Mouse (Mus musculus) small intestine, adult 2 months (tissue): Measurements from ENCODE around the gene Kirrel3. TPM values are rescaled to one million over a fixed set of nuclear protein-coding genes. Genes with fewer than 3 reads are reported as not detected.

ENCODE experiments used
- H3K27ac ChIP-seq: fragments of 200-500 bp; 2 replicates; pipeline ENCODE4 v1.5.1; 2012; ENCODE audit warnings: low read depth, low read length, control low read depth, inconsistent platforms; ENCODE audit not compliant: insufficient read depth
- H3K27me3 ChIP-seq: fragments of 200-500 bp; 2 replicates; pipeline ENCODE4 v1.6.1; 2012; ENCODE audit warnings: mild to moderate bottlenecking, moderate library complexity, low read length, inconsistent platforms; ENCODE audit not compliant: control insufficient read depth, insufficient read depth
- H3K36me3 ChIP-seq: fragments of 200-500 bp; 2 replicates; pipeline ENCODE4 v1.6.1; 2012; ENCODE audit warnings: mild to moderate bottlenecking, low read length, control low read depth, inconsistent platforms; ENCODE audit not compliant: control insufficient read depth, insufficient read depth
- H3K4me1 ChIP-seq: fragments of 200-500 bp; 2 replicates; pipeline ENCODE4 v1.6.1; 2012; ENCODE audit warnings: low read length, inconsistent platforms, mixed read lengths; ENCODE audit not compliant: control insufficient read depth, insufficient read depth, insufficient read length
- H3K4me3 ChIP-seq: fragments of 200-500 bp; 2 replicates; pipeline ENCODE4 v1.5.1; 2012; ENCODE audit warnings: low read depth, mild to moderate bottlenecking, control low read depth, inconsistent platforms, low read length, moderate library complexity
- CTCF ChIP-seq: fragments of 200-500 bp; IDR thresholded peaks from 2 replicates; pipeline ENCODE4 v1.5.1; 2012; ENCODE audit warnings: low read depth, mild to moderate bottlenecking, control low read depth, inconsistent platforms, low read length, moderate library complexity, mixed read lengths; ENCODE audit not compliant: insufficient replicate concordance, insufficient read length; ENCODE audit errors: extremely low read depth
- POLR2A ChIP-seq: fragments of 200-500 bp; IDR thresholded peaks from 2 replicates; pipeline ENCODE4 v1.6.1; 2012; ENCODE audit warnings: low read depth, mild to moderate bottlenecking, control low read depth, inconsistent platforms, low read length, moderate library complexity
- WGBS: fragments of 180-500 bp; shearing (Covaris S2); methylation state at CpG from one replicate; pipeline ENCODE4 v1.1.7; 2018; 5-methylcytosine and 5-hydroxymethylcytosine counted together
- polyA plus RNA-seq: library from polyadenylated mRNA; depleted of rRNA; stranded (reverse); fragments of >200 nt; gene quantifications from 2 replicates; pipeline ENCODE4 v1.2.3, GENCODE M21; 2012

The Kirrel3 gene
- polyA plus RNA-seq, 1 experiment, result 0.22 TPM

DNA sequence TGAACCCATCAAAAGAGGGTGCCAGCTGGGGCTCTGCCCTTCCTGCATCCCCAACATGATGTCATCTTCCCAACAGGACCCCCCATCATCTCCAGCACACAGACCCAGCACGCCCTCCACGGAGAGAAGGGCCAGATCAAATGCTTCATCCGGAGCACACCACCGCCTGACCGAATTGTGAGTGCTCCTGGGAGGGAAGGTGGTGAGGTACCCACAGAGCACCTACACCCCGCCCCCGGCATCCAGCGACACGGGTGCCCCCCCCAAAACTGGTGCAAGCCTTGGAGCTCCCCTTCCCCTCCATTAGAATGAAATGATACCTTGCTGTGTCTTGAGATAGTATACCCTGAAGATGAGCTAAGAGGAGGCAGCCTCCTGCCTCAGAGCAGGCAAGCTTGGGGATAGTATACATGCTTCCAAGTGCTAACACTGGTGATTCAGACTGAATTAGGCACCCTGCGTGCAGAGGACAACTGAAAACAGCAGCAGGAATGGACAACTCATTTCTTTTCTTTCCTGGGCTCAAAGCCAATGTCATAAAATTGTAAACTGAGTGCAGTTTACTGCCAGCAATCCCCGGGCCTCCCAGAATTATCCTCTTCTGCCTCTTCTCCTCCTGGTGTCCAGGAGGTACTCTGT is 534.4 kb downstream of the Kirrel3 start:
- TF ChIP-seq CTCF, result no peak
- peaks cover 6% of the 10 kb centered on the region for H3K4me1 ChIP-seq
- H3K27me3 ChIP-seq, result peaks cover 11% of the 10 kb centered on the region
- H3K27ac ChIP-seq, result no peak overlapping the region
- no peaks in the 10 kb centered on the region for H3K36me3 ChIP-seq
- H3K4me3 ChIP-seq, result no peak overlapping the region
- WGBS, result 43% methylated on average over 11 of the region's 11 CpGs

DNA sequence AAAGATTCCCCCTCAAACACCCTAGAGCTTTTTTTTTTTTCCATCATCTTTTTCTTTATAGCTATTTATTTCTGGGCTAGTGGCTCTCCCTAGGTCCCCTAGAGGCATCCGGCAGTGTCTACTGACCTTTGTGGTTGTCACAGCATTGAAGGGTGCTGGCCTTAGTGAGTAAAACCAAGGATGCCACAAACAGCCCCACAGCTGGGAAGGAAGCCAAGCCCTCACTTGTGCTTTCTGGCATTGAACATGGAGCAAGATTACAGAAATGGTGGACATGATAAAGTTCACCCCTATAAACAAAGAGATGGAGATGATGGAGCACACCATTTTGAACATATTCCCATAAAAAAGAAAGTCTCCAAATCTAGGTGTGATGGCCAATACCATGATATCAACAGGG is 536.0 kb downstream of the Kirrel3 start:
- Histone ChIP-seq H3K36me3 (no peaks in the 10 kb centered on the region), H3K27ac (no peak overlapping the region), H3K27me3 (peaks cover 11% of the 10 kb centered on the region), H3K4me1 (peaks cover 6% of the 10 kb centered on the region), H3K4me3 (no peak overlapping the region)
- TF ChIP-seq CTCF (no peak), POLR2A (no peak)
- WGBS, result 79% methylated on average over 1 of the region's 1 CpGs

DNA sequence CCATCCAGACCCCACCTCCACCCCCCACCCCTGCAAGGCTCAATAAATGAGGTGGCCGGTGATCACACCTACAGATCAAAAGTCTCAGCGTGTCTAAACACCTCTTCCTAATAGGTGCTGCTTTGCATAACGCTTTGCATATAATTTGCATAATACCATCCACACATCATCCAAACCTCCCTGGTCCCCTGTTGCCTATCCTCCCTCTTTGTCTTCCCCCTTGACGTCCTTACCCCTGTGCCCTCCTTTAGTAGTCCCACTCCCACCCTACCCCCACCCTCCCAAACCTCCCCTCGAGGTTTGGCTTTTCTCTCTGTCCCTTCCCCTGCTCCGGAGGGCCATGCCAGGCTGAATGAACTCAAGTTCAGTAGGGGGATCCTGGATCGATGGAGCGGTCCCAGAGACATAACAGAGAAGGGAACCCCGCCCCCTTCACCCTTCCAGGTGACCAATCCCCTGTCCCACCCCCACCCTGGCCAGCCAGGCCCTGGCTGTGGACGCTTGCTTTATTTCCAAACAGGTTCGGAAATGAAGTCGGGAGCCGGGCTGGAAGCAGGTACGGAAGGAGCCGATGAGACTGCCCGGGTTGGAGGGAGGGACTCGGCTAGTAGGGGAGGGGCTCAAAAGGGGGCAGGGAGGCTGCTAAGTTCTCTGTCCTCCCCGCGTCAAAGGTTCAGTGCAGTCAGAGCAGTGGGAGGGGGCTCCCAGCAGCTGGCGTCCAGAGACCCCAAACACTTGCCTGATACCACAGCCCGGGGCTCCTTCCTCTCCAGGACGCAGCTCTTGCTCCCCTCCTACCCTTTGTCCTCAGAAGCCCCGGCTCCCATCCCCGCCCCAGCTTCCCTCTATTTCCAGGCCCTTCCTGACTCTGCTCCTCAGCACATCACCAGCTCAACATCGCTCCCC is 539.1 kb downstream of the Kirrel3 start:
- H3K36me3 ChIP-seq, result no peaks in the 10 kb centered on the region
- no peak overlapping the region for H3K4me3 ChIP-seq
- TF ChIP-seq POLR2A (no peak), CTCF (no peak)
- WGBS, result 31% methylated on average over 25 of the region's 25 CpGs
- 0 out of 2 replicates have a peak, but pooled peaks cover 5% of the 10 kb centered on the region for H3K27me3 ChIP-seq
- H3K27ac ChIP-seq, result no peak overlapping the region
- peaks cover 12% of the 10 kb centered on the region for H3K4me1 ChIP-seq

DNA sequence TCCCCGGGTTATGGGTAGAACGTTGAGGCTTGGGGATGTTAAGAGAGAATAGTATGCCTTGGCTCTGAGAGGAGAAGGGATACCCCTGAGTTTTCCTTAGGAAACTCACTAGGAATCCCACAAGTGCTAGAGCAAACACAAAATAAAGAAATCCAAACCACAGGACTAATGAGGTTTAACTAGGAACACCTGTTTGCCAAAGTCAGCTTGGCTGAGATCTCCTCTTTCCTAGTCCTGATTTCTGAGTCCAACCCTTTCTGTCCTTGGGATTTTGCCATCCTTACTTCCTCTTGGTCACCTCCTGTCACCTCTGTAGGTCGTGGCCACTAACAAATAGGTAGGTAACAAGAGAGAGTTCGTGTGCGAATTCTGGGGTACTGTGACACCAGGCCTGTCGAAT is 540.6 kb downstream of the Kirrel3 start:
- 86% methylated on average over 6 of the region's 6 CpGs for WGBS
- TF ChIP-seq POLR2A, result no peak
- no peak for TF ChIP-seq CTCF
- Histone ChIP-seq H3K27ac (no peak overlapping the region), H3K4me3 (no peak overlapping the region), H3K27me3 (0 out of 2 replicates have a peak, but pooled peaks cover 5% of the 10 kb centered on the region), H3K4me1 (peaks cover 7% of the 10 kb centered on the region; the same call in 1 of the 2 replicates), H3K36me3 (no peaks in the 10 kb centered on the region)

DNA sequence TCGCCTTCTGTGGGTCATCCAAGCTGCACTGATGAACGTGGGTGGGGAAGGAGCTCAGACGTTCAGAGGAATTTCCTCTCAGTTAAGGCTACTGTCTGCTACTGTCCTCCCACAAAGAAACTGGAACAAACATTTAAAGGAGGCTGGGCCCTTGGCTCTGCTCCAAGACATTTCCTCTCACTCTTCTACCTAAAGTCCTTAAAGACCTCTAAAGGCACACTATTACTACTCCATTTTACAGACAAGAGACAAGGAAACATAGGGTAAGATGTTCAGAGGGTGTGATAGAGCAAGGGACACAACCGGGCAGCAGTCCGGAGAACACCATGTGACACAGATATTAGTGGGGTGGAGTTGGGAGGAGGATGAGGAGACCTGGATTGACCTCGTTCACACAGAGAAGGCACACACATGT is 541.2 kb downstream of the Kirrel3 start:
- Histone ChIP-seq H3K27me3 (0 out of 2 replicates have a peak, but pooled peaks cover 5% of the 10 kb centered on the region), H3K4me3 (no peak overlapping the region), H3K4me1 (peaks cover 7% of the 10 kb centered on the region; the same call in 1 of the 2 replicates), H3K36me3 (no peaks in the 10 kb centered on the region), H3K27ac (no peak overlapping the region)
- WGBS, result 29% methylated on average over 6 of the region's 6 CpGs
- no peak for TF ChIP-seq POLR2A
- no peak for TF ChIP-seq CTCF

DNA sequence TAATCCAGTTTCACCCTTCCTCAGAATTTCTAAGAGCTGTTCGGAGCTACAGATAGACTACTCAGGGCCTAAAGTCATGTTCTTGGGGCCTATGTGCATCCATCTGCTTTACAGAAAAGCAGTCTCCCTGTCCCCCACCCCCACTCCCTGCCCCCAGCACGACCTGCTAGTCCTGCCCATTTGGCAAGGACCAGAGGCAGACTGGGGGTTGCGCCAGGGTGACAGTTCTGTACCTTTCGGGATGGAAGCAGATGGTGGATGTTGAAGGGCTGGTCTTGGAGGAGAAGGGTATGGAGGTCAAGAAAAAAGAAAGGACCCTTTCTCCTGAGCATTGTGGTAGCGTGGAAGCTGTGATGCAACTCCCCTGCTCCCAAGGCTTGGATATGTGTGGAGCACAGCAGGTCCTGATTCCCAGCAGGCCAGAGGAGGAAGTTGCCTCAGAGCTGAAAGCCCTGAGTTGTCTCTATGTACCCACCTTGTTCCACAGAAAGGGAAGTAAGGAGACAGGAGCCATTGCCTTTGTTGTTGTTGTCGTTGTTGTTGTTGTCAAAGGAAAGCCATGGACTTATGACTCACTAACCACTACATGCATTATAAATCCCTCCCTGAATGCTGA is 541.8 kb downstream of the Kirrel3 start:
- Histone ChIP-seq H3K27me3 (0 out of 2 replicates have a peak, but pooled peaks cover 5% of the 10 kb centered on the region), H3K4me1 (peaks cover 7% of the 10 kb centered on the region; the same call in 1 of the 2 replicates), H3K27ac (no peak overlapping the region), H3K4me3 (no peak overlapping the region), H3K36me3 (no peaks in the 10 kb centered on the region)
- WGBS, result 82% methylated on average over 6 of the region's 6 CpGs
- TF ChIP-seq POLR2A (no peak), CTCF (no peak)
